Mouse (Mus musculus) lung, embryonic 14.5 days (tissue): ENCODE measurements around the gene Vps41. TPM values are rescaled to one million over a fixed set of nuclear protein-coding genes. Genes with fewer than 3 reads are reported as not detected.
A peak's percentile ranks its signal among the peaks of the same experiment; 100 is the strongest.

Experiments
- ATAC-seq: fragments of 200-750 bp; cut with Nextera tagmentation; 2 replicates; pipeline ENCODE4 v1.8.0; 2017; ENCODE audit warnings: mild to moderate bottlenecking, moderate TSS enrichment, moderate library complexity; ENCODE audit not compliant: insufficient read depth
- DNase-seq: peaks from one replicate; pipeline ENCODE4 v3.0.0-alpha.2; 2015
- H3K27ac ChIP-seq: fragments of 300-500 bp; sonication (generic); 2 replicates; pipeline ENCODE4 v1.5.1; 2014; ENCODE audit warnings: low read depth, mild to moderate bottlenecking, moderate library complexity
- H3K27me3 ChIP-seq: fragments of 300-500 bp; sonication (generic); 2 replicates; pipeline ENCODE4 v1.6.1; 2014; ENCODE audit warnings: low read length, control low read depth; ENCODE audit not compliant: insufficient read depth
- H3K36me3 ChIP-seq: fragments of 300-500 bp; sonication (generic); 2 replicates; pipeline ENCODE4 v1.6.1; 2014; ENCODE audit warnings: control low read depth; ENCODE audit not compliant: insufficient read depth
- H3K4me1 ChIP-seq: fragments of 300-500 bp; sonication (generic); 2 replicates; pipeline ENCODE4 v1.6.1; 2014; ENCODE audit warnings: antibody characterized with exemption, control low read depth; ENCODE audit not compliant: insufficient read depth
- H3K4me2 ChIP-seq: fragments of 300-500 bp; sonication (generic); 2 replicates; pipeline ENCODE4 v1.6.1; 2014; ENCODE audit warnings: mild to moderate bottlenecking
- H3K4me3 ChIP-seq: fragments of 300-500 bp; sonication (generic); 2 replicates; pipeline ENCODE4 v1.5.1; 2014; ENCODE audit warnings: low read depth, low read length
- H3K9ac ChIP-seq: fragments of 300-500 bp; sonication (generic); 2 replicates; pipeline ENCODE4 v1.6.1; 2014
- H3K9me3 ChIP-seq: fragments of 300-500 bp; sonication (generic); 2 replicates; pipeline ENCODE4 v1.6.1; 2016; ENCODE audit warnings: low read depth, low read length, control low read depth
- CTCF ChIP-seq: IDR thresholded peaks from 2 replicates; pipeline ENCODE4 v1.5.1; 2016; ENCODE audit warnings: antibody characterized with exemption, low read depth
- WGBS: fragments of 180-500 bp; shearing (Covaris S2); extraction: QIAGEN DNeasy Blood & Tissue Kit; methylation state at CpG from one replicate; pipeline ENCODE4 v1.1.7; 2014; 5-methylcytosine and 5-hydroxymethylcytosine counted together
- polyA plus RNA-seq: library from polyadenylated mRNA; unstranded; fragments of >200 nt; fragmentation: Nextera tagmentation; extraction: Ambion mirVana; gene quantifications from 2 replicates; pipeline ENCODE4 v1.2.1, GENCODE M21; 2014

Vps41 gene
- polyA plus RNA-seq, 1 experiment from 2014 or later: 61.7 TPM

GRCm38 (mm10) chr13:18743575-18744265 lies 26.6 kb downstream of the Vps41 start:
- H3K4me2 ChIP-seq: no peak overlapping the region
- DNase-seq (no peak), ATAC-seq (no peak)
- H3K9ac ChIP-seq: no peak overlapping the region
- no peak overlapping the region for H3K4me3 ChIP-seq
- peaks cover 15% of the 10 kb centered on the region; the same call in 1 of the 2 replicates for H3K36me3 ChIP-seq
- H3K27me3 ChIP-seq: no peaks in the 10 kb centered on the region
- H3K27ac ChIP-seq: no peak overlapping the region
- WGBS: 88% methylated on average over 16 of the region's 16 CpGs
- no peaks in the 10 kb centered on the region for H3K4me1 ChIP-seq
- TF ChIP-seq CTCF: no peak
- H3K9me3 ChIP-seq: no peaks in the 10 kb centered on the region

GRCm38 (mm10) chr13:18744266-18744652 lies 27.2 kb downstream of the Vps41 start:
- Histone ChIP-seq H3K27me3 (no peaks in the 10 kb centered on the region), H3K4me1 (no peaks in the 10 kb centered on the region), H3K36me3 (peaks cover 14% of the 10 kb centered on the region; the same call in 1 of the 2 replicates), H3K4me3 (no peak overlapping the region), H3K4me2 (no peak overlapping the region), H3K27ac (no peak overlapping the region), H3K9me3 (no peaks in the 10 kb centered on the region), H3K9ac (no peak overlapping the region)
- ATAC-seq (no peak), DNase-seq (no peak)
- no peak for TF ChIP-seq CTCF
- WGBS: 88% methylated on average over 4 of the region's 4 CpGs

DNA sequence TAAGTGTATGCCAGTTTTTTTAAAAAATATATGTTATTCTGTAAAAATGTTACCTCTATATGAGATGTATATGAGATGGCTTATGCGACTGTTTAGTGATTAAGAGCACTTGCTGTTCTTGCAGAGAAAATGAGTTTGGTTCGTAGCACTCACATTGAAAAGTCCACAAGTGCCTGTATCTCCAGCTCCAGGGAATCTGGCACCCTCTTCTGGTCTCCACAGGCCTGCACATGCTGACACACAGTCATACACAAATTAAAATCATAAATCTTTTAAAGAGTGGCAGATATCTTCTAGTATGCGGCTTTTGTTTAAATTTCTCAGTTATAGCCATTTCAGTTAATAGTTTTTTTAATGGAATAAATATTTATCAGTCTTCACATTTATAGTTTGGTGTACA lies 40.9 kb downstream of the Vps41 start:
- ATAC-seq (peak; percentile 38; the same call in 1 of the 2 replicates), DNase-seq (peak; percentile 9)
- H3K4me3 ChIP-seq: no peak overlapping the region
- no peaks in the 10 kb centered on the region for H3K9me3 ChIP-seq
- 71% methylated on average over 3 of the region's 3 CpGs for WGBS
- H3K4me1 ChIP-seq: no peaks in the 10 kb centered on the region
- H3K27ac ChIP-seq: no peak overlapping the region
- peak; percentile 34; the same call in 1 of the 2 replicates for TF ChIP-seq CTCF
- H3K4me2 ChIP-seq: no peak overlapping the region
- no peak overlapping the region for H3K9ac ChIP-seq
- no peaks in the 10 kb centered on the region for H3K36me3 ChIP-seq
- no peaks in the 10 kb centered on the region for H3K27me3 ChIP-seq

- no peaks in the 10 kb centered on the region for H3K4me1 ChIP-seq
- H3K27ac ChIP-seq: no peak overlapping the region
- no peaks in the 10 kb centered on the region for H3K9me3 ChIP-seq
- no peak for DNase-seq
- H3K9ac ChIP-seq: no peak overlapping the region
- H3K4me3 ChIP-seq: no peak overlapping the region
- H3K27me3 ChIP-seq: no peaks in the 10 kb centered on the region
- H3K4me2 ChIP-seq: no peak overlapping the region
- H3K36me3 ChIP-seq: no peaks in the 10 kb centered on the region
- no peak for TF ChIP-seq CTCF
- ATAC-seq: no peak
- WGBS: 75% methylated on average over 5 of the region's 5 CpGs
Measured at GRCm38 (mm10) chr13:18759361-18760056, 42.4 kb downstream of the Vps41 start.

DNA sequence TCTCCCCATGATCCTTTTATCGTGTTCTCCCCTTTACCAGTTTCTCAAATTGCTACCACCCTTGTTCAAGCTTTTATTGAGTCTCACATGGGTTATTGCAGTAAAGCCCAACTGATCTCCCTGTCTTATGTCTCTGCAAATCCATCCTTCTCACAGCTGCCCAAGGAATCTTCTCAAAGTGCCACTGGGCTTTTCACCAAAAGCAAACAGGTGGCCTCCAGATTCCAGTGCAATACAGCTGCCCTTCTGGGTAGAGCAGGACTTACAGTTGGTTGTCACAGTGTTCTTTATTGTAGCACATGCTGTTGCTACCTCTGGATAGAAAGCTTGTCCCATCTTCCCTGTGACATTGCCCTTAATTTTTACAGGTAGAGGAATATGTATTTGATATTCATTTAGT lies 44.4 kb downstream of the Vps41 start:
- no peaks in the 10 kb centered on the region for H3K36me3 ChIP-seq
- no peaks in the 10 kb centered on the region for H3K9me3 ChIP-seq
- no peak for ATAC-seq
- TF ChIP-seq CTCF: no peak
- DNase-seq: no peak
- no peaks in the 10 kb centered on the region for H3K4me1 ChIP-seq
- 77% methylated on average over 1 of the region's 1 CpGs for WGBS
- no peaks in the 10 kb centered on the region for H3K27me3 ChIP-seq
- no peak overlapping the region for H3K27ac ChIP-seq
- H3K4me2 ChIP-seq: no peak overlapping the region
- H3K9ac ChIP-seq: no peak overlapping the region
- no peak overlapping the region for H3K4me3 ChIP-seq

DNA sequence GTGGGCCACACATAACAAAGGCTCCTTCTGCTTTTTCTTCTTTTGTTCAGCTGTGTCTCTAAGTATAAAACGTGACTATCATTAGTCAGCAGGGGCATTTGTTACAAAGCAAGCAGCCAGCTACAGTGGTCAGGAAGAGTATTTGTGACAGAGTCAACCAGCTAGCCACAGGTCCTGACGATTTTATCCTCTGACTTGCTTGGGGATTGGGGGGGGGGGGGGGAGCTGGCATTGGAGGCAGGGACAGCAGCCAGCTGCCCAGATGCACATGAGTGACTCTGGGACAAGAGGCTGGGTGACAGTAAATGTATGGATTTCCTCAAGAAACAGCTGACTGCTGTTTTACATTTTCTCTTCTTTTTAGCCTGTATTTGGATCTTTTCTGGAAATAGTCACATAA lies 50.8 kb downstream of the Vps41 start:
- Histone ChIP-seq H3K9ac (no peak overlapping the region), H3K9me3 (no peaks in the 10 kb centered on the region), H3K4me2 (no peak overlapping the region), H3K36me3 (no peaks in the 10 kb centered on the region), H3K27ac (no peak overlapping the region), H3K27me3 (no peaks in the 10 kb centered on the region), H3K4me3 (no peak overlapping the region), H3K4me1 (no peaks in the 10 kb centered on the region)
- no peak for TF ChIP-seq CTCF
- whole genome bisulfite sequencing: 12% methylated on average over 2 of the region's 2 CpGs
- DNase-seq (peak; percentile 49), ATAC-seq (peak; percentile 52; the same call in 1 of the 2 replicates)

DNA sequence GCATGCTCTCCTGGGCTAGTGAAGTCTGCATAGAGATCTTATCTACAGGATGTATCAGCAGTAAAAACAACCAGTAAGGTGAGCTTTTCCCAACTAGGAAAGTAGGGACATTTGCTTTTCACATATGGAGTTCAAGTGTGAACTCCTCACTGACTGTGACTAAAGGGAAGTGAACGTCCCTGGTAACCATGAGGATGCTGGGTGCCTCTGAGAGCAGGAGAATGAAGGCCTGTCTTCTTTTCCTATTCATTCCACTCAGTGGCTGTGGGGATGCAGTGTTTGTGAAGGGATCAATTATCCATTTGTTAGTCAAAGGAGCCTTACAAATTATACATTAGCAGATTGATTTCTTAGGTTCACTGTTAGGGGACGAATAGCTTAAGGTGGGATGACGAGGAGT lies 51.4 kb downstream of the Vps41 start:
- no peak for ATAC-seq
- 64% methylated on average over 3 of the region's 3 CpGs for WGBS

More for the DNA sequence above, 51.4 kb downstream of the Vps41 start:
- no peak for DNase-seq
- H3K4me3 ChIP-seq: no peak overlapping the region
- no peak overlapping the region for H3K4me2 ChIP-seq
- no peak overlapping the region for H3K9ac ChIP-seq
- H3K9me3 ChIP-seq: no peaks in the 10 kb centered on the region
- no peak for TF ChIP-seq CTCF
- H3K27me3 ChIP-seq: no peaks in the 10 kb centered on the region
- no peak overlapping the region for H3K27ac ChIP-seq
- no peaks in the 10 kb centered on the region for H3K4me1 ChIP-seq
- H3K36me3 ChIP-seq: no peaks in the 10 kb centered on the region
